19 mouse cellular contexts compared by ENCODE assay signal in genomic region chr7:99781916-99782315, GRCm38 (mm10). TPM values are rescaled to one million over a fixed set of nuclear protein-coding genes. Genes with fewer than 3 reads are reported as not detected.
DNase-seq lines count a peak whose midpoint lies in the region.
"Had no signal": no experiment of that assay in that cellular context is flagged by ENCODE, and none has a peak within 500 bp of the region (broad histone marks: within the 10 kb centered on the region; RNA-seq: fewer than 3 reads in every experiment).

No protein-coding gene starts in this region.

- DNase-seq in layer of hippocampus, adult 11-12 months (ENCODE audit: low spot score), result peak; percentile 41
- no peak for DNase-seq in layer of hippocampus, adult 18-20 months (ENCODE audit: low spot score in 2 of 2)
- DNase-seq in spleen, postnatal 36 days (ENCODE audit: low spot score in 2 of 2), result peak; percentile 32 to 54
- DNase-seq in spleen, postnatal 4 days (ENCODE audit: low spot score in 2 of 2), result no peak
- DNase-seq in lung, postnatal 36 days, result peak; percentile 66
- DNase-seq in adrenal gland, adult (ENCODE audit: inconsistent age in 2 of 2, low spot score in 1 of 2), result no peak
- DNase-seq in right cerebral cortex, postnatal 10 days (ENCODE audit: low spot score in 2 of 2), result no peak
- DNase-seq in cerebellum, adult 11 months, result no peak
- DNase-seq: adrenal gland, adult 8-10 months; cerebellum, adult 8-10 months; gastrocnemius, postnatal 10 days; heart, postnatal 14 days; kidney, adult 18-20 months; kidney, postnatal 14 days had no signal

RNA-seq across cellular contexts. Expression of gene Olfr521, which starts 18.6 kb away (rescaled TPM):
- total RNA-seq in layer of hippocampus, adult 18-20 months (2021), result not detected
- total RNA-seq: adrenal gland, adult 8-10 months; CH12.LX; gastrocnemius, postnatal 10 days; heart, adult 18-20 months; heart, postnatal 14 days; left cerebral cortex, adult 18-20 months; left cerebral cortex, postnatal 36 days; neutrophil, adult 5-6 weeks had no signal

RNA-seq across cellular contexts. Expression of gene Neu3, which starts 46.3 kb away (rescaled TPM):
- 1 to 10 TPM; 2.7 to 2.8 TPM for total RNA-seq in layer of hippocampus, adult 18-20 months (2021)

RNA-seq across cellular contexts. Expression of gene Olfr520, which starts 51.8 kb away (rescaled TPM):
- not detected for total RNA-seq in layer of hippocampus, adult 18-20 months (2021)
- total RNA-seq: adrenal gland, adult 8-10 months; CH12.LX; gastrocnemius, postnatal 10 days; heart, adult 18-20 months; left cerebral cortex, adult 18-20 months; left cerebral cortex, postnatal 36 days; neutrophil, adult 5-6 weeks had no signal

Comparison
In these comparisons a context has a peak if more than half of its experiments do, and no peak if none do; other contexts are left out.
1. DNase-seq: peak in layer of hippocampus, adult 11-12 months (single experiment), spleen, postnatal 36 days (2 of 2) and lung, postnatal 36 days (single experiment); none in layer of hippocampus, adult 18-20 months (0 of 2), spleen, postnatal 4 days (0 of 2), adrenal gland, adult (0 of 2), right cerebral cortex, postnatal 10 days (0 of 2) and cerebellum, adult 11 months (single experiment).